In the genomic region with DNA sequence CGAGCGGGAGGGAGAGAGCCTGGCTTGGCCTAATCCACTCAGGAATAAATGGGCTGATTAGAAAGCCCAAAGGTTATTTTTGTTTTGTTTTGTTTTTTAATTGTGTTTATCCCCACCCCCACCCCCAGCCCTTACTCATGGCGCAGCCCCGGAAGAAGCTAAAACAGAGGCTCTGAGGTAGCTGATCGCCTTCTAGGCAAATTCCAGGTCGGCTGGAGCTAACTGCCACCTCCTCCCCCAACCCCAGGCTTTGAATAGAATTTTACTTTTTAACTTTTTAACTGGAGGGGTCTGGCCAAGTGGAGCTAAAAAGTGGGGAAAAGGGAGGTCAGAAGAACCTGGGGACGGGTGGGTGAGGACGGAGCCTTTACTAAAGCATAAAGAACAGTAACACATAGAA, we compare ENCODE assay signal across 11 mouse cellular contexts. TPM values are rescaled to one million over a fixed set of nuclear protein-coding genes. Genes with fewer than 3 reads are reported as not detected.
DNase-seq lines count a peak whose midpoint lies in the region; ATAC-seq lines count a peak whose summit lies in the region.
"Had no signal": no experiment of that assay in that cellular context is flagged by ENCODE, and none has a peak within 500 bp of the region (broad histone marks: within the 10 kb centered on the region; RNA-seq: fewer than 3 reads in every experiment).

No protein-coding gene starts in this region.

- peak overlapping the region; percentile 70 for H3K4me2 ChIP-seq in kidney, embryonic 16.5 days (replicated peaks; ENCODE audit: low read depth, low read length)
- H3K4me2 ChIP-seq in embryonic facial prominence, embryonic 15.5 days (replicated peaks): peak overlapping the region; percentile 79
- peak overlapping the region; percentile 92 for H3K4me2 ChIP-seq in limb, embryonic 12.5 days
- H3K4me2 ChIP-seq in neural tube, embryonic 15.5 days: peak overlapping the region; percentile 92; the same call in 1 of the 2 replicates

- H3K9me3 ChIP-seq in kidney, embryonic 16.5 days (ENCODE audit: low read length): peaks cover 4% of the 10 kb centered on the region; the same call in 1 of the 2 replicates
- H3K9me3 ChIP-seq in embryonic facial prominence, embryonic 15.5 days (replicated peaks): no peaks in the 10 kb centered on the region
- peaks cover 2% of the 10 kb centered on the region; the same call in 1 of the 2 replicates for H3K9me3 ChIP-seq in limb, embryonic 12.5 days
- no peaks in the 10 kb centered on the region for H3K9me3 ChIP-seq in neural tube, embryonic 15.5 days (replicated peaks)

- no peak for DNase-seq in kidney, postnatal 25 days
- no peak for DNase-seq in thymus, postnatal 10 days (ENCODE audit: low spot score in 2 of 2)
- DNase-seq in embryo, embryonic 10 days (ENCODE audit: low spot score): no peak
- DNase-seq: adrenal gland, postnatal 25 days; cerebellum, adult 9-10 months; thymus, postnatal 4 days had no signal

- peaks cover 64% of the 10 kb centered on the region for H3K4me1 ChIP-seq in kidney, embryonic 16.5 days (ENCODE audit: insufficient read depth, low read length)
- peaks cover 58% of the 10 kb centered on the region for H3K4me1 ChIP-seq in embryonic facial prominence, embryonic 15.5 days
- peaks cover 76% of the 10 kb centered on the region for H3K4me1 ChIP-seq in limb, embryonic 12.5 days (replicated peaks)
- peaks cover 37% of the 10 kb centered on the region for H3K4me1 ChIP-seq in neural tube, embryonic 15.5 days

- no peaks in the 10 kb centered on the region for H3K27me3 ChIP-seq in kidney, embryonic 16.5 days (ENCODE audit: insufficient read depth, low read length)
- H3K27me3 ChIP-seq in embryonic facial prominence, embryonic 15.5 days: no peaks in the 10 kb centered on the region
- H3K27me3 ChIP-seq in limb, embryonic 12.5 days: no peaks in the 10 kb centered on the region
- H3K27me3 ChIP-seq in neural tube, embryonic 15.5 days (replicated peaks): no peaks in the 10 kb centered on the region

- H3K4me3 ChIP-seq in kidney, embryonic 16.5 days (ENCODE audit: low read length): peak overlapping the region; percentile 50
- no peak overlapping the region for H3K4me3 ChIP-seq in embryonic facial prominence, embryonic 15.5 days (replicated peaks)
- H3K4me3 ChIP-seq in limb, embryonic 12.5 days (replicated peaks): peak overlapping the region; percentile 46
- H3K4me3 ChIP-seq in neural tube, embryonic 15.5 days (replicated peaks): no peak overlapping the region

- H3K36me3 ChIP-seq in kidney, embryonic 16.5 days (ENCODE audit: insufficient read depth, low read length): peaks cover 6% of the 10 kb centered on the region; the same call in 1 of the 2 replicates
- peaks cover 4% of the 10 kb centered on the region; the same call in 1 of the 2 replicates for H3K36me3 ChIP-seq in embryonic facial prominence, embryonic 15.5 days
- peaks cover 36% of the 10 kb centered on the region for H3K36me3 ChIP-seq in limb, embryonic 12.5 days
- H3K36me3 ChIP-seq in neural tube, embryonic 15.5 days: no peaks in the 10 kb centered on the region

- peak overlapping the region; percentile 76 for H3K9ac ChIP-seq in kidney, embryonic 16.5 days (replicated peaks; ENCODE audit: low read length)
- no peak overlapping the region for H3K9ac ChIP-seq in embryonic facial prominence, embryonic 15.5 days
- peak overlapping the region; percentile 79 for H3K9ac ChIP-seq in limb, embryonic 12.5 days (replicated peaks)
- H3K9ac ChIP-seq in neural tube, embryonic 15.5 days (replicated peaks): no peak overlapping the region

- no peak for ATAC-seq in kidney, embryonic 16.5 days (ENCODE audit: low FRiP score, low TSS enrichment)
- ATAC-seq in embryonic facial prominence, embryonic 15.5 days (ENCODE audit: insufficient number of reproducible peaks, low FRiP score, low TSS enrichment, low read depth): no peak
- no peak for ATAC-seq in limb, embryonic 12.5 days (ENCODE audit: insufficient number of reproducible peaks, insufficient read depth, low FRiP score, low TSS enrichment, low read depth)
- no peak for ATAC-seq in neural tube, embryonic 15.5 days (ENCODE audit: low FRiP score)

- peak overlapping the region; percentile 98 for H3K27ac ChIP-seq in kidney, embryonic 16.5 days (ENCODE audit: low read length)
- peak overlapping the region; percentile 85 for H3K27ac ChIP-seq in embryonic facial prominence, embryonic 15.5 days (replicated peaks)
- peak overlapping the region; percentile 99 for H3K27ac ChIP-seq in limb, embryonic 12.5 days
- 0 out of 2 replicates have a peak overlapping the region, but pooled peaks have one; percentile 11 for H3K27ac ChIP-seq in neural tube, embryonic 15.5 days (replicated peaks)

- WGBS in kidney, embryonic 16.5 days: 51% methylated on average over 8 of the region's 8 CpGs
- WGBS in embryonic facial prominence, embryonic 15.5 days: 35% methylated on average over 8 of the region's 8 CpGs
- WGBS in limb, embryonic 12.5 days: 32% methylated on average over 8 of the region's 8 CpGs
- 54% methylated on average over 8 of the region's 8 CpGs for WGBS in neural tube, embryonic 15.5 days

RNA-seq across cellular contexts. Expression of a gene that starts 15.9 kb away (rescaled TPM):
- 57.2 and 62.5 TPM in 2 replicates for polyA plus RNA-seq in kidney, embryonic 16.5 days (2015; fragmentation: Nextera tagmentation; extraction: Ambion mirVana)
- polyA plus RNA-seq in embryonic facial prominence, embryonic 15.5 days (2015; fragmentation: Nextera tagmentation; extraction: Ambion mirVana): 33.0 and 38.6 TPM in 2 replicates
- polyA plus RNA-seq in limb, embryonic 12.5 days (2016; fragmentation: Nextera tagmentation; extraction: Ambion mirVana): 110 and 122 TPM in 2 replicates
- polyA plus RNA-seq in neural tube, embryonic 15.5 days (2015; fragmentation: Nextera tagmentation; extraction: Ambion mirVana): 6.7 and 12.0 TPM in 2 replicates

RNA-seq across cellular contexts. Expression of a gene that starts 34.5 kb away (rescaled TPM):
- polyA plus RNA-seq in kidney, embryonic 16.5 days (2015; fragmentation: Nextera tagmentation; extraction: Ambion mirVana): not detected in 2 replicates
- polyA plus RNA-seq in embryonic facial prominence, embryonic 15.5 days (2015; fragmentation: Nextera tagmentation; extraction: Ambion mirVana): not detected in 2 replicates
- not detected in 2 replicates for polyA plus RNA-seq in limb, embryonic 12.5 days (2016; fragmentation: Nextera tagmentation; extraction: Ambion mirVana)
- polyA plus RNA-seq in neural tube, embryonic 15.5 days (2015; fragmentation: Nextera tagmentation; extraction: Ambion mirVana): not detected in 2 replicates
- polyA plus RNA-seq: kidney, adult 2 months had no signal

RNA-seq across cellular contexts. Expression of a gene that starts 44.8 kb away (rescaled TPM):
- polyA plus RNA-seq in kidney, embryonic 16.5 days (2015; fragmentation: Nextera tagmentation; extraction: Ambion mirVana): 93.1 and 96.0 TPM in 2 replicates
- 100 and 103 TPM in 2 replicates for polyA plus RNA-seq in embryonic facial prominence, embryonic 15.5 days (2015; fragmentation: Nextera tagmentation; extraction: Ambion mirVana)
- polyA plus RNA-seq in limb, embryonic 12.5 days (2016; fragmentation: Nextera tagmentation; extraction: Ambion mirVana): 89.8 and 103 TPM in 2 replicates
- polyA plus RNA-seq in neural tube, embryonic 15.5 days (2015; fragmentation: Nextera tagmentation; extraction: Ambion mirVana): 125 and 137 TPM in 2 replicates

Comparison
In these comparisons a context has a peak if more than half of its experiments do, and no peak if none do; other contexts are left out.
1. H3K27ac ChIP-seq: peak in every context shown above with its lines; median percentile 99 in limb, embryonic 12.5 days; 98 in kidney, embryonic 16.5 days; 85 in embryonic facial prominence, embryonic 15.5 days; 11 in neural tube, embryonic 15.5 days.
2. H3K4me3 ChIP-seq: peak in kidney, embryonic 16.5 days (single experiment) and limb, embryonic 12.5 days (single experiment); none in embryonic facial prominence, embryonic 15.5 days (single experiment) and neural tube, embryonic 15.5 days (single experiment).
3. H3K9ac ChIP-seq: peak in kidney, embryonic 16.5 days (single experiment) and limb, embryonic 12.5 days (single experiment); none in embryonic facial prominence, embryonic 15.5 days (single experiment) and neural tube, embryonic 15.5 days (single experiment).
4. Peak in every context shown above with its lines, with median percentiles within 50 percentile points of each other: H3K4me2 ChIP-seq.